Mouse (Mus musculus): Measurements from ENCODE around the gene Atp2b1. TPM values are rescaled to one million over a fixed set of nuclear protein-coding genes. Genes with fewer than 3 reads are reported as not detected.
"Not testable (repeated sequence)": the region's sequence is repeated elsewhere in the genome, so short reads cannot be mapped to it uniquely, and the experiment has no call there.

Gene Atp2b1
- polyA plus RNA-seq, 1 experiment from 2014 or later, result 90.4 TPM

DNA sequence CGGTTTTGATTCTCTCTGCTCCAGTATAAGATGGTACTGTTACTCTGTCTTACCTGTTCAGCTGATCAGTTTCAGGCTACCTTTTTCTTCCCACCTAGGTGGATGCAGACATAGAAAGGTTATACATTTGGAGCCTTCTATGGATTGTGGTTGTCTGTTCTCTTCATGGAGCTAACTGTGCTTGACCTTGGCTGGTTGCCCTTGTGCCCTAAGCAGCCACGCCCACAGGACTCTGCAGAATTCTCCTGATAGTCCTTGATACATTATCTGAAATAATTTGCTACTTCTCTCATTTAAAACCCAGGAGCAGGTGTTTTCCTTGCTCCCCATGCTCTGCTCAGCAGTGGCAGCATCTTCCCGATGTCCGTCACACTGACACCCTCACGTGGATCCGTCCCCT, 61.4 kb downstream of the Atp2b1 start:
- H3K9me3 ChIP-seq, result no peaks in the 10 kb centered on the region
- peaks cover 14% of the 10 kb centered on the region; the same call in 1 of the 2 replicates for H3K4me1 ChIP-seq (replicated peaks)
- no peak overlapping the region for H3K4me3 ChIP-seq
- H3K27ac ChIP-seq, result no peak overlapping the region
- no peaks in the 10 kb centered on the region for H3K27me3 ChIP-seq (ENCODE audit: insufficient read depth, poor library complexity, severe bottlenecking)
- H3K36me3 ChIP-seq, result peaks cover 12% of the 10 kb centered on the region
- 91% methylated on average over 6 of the region's 6 CpGs for WGBS
- DNase-seq (ENCODE audit: low spot score), result no peak

DNA sequence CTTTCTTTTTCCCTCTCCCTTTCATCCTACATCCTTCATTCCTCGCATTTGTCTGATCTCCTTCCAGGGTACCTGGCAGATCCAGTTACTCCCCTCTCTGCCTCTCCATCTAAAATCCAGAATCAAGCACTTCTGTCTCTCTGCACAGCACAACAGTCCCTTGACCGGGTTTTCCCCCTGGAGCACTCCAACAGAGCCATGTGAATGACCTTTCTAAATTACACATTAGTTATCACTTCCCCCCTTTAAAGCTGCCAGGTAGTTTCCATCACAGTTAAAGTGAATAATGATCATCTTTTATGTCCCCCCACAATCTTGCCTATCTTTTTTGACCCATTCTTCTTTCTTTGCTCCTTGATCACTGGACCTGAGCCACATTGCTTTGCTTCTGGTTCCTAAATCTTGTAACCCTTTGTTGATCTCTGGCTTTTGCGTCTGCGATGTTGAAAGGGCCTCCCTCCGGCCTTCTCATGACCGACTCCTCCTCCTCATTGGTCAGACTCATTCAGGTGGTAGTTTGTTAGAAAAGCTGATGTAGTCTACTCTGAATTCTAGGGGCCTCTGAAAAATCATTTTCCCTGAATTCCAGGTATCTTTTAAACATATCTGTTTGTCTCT, 62.8 kb downstream of the Atp2b1 start:
- no peak for DNase-seq (ENCODE audit: low spot score)
- no peaks in the 10 kb centered on the region for H3K9me3 ChIP-seq
- no peaks in the 10 kb centered on the region for H3K27me3 ChIP-seq (ENCODE audit: insufficient read depth, poor library complexity, severe bottlenecking)
- peaks cover 14% of the 10 kb centered on the region; the same call in 1 of the 2 replicates for H3K4me1 ChIP-seq (replicated peaks)
- H3K27ac ChIP-seq, result no peak overlapping the region
- WGBS, result 60% methylated on average over 6 of the region's 6 CpGs
- H3K36me3 ChIP-seq, result peaks cover 8% of the 10 kb centered on the region; the same call in 1 of the 2 replicates
- H3K4me3 ChIP-seq, result no peak overlapping the region

- Histone ChIP-seq H3K36me3 (0 out of 2 replicates have a peak, but pooled peaks cover 3% of the 10 kb centered on the region), H3K27me3 (ENCODE audit: insufficient read depth, poor library complexity, severe bottlenecking) (no peaks in the 10 kb centered on the region), H3K9me3 (no peaks in the 10 kb centered on the region), H3K4me1 (replicated peaks) (peaks cover 14% of the 10 kb centered on the region; the same call in 1 of the 2 replicates), H3K4me3 (no peak overlapping the region), H3K27ac (no peak overlapping the region)
- no peak for DNase-seq (ENCODE audit: low spot score)
- WGBS, result 90% methylated on average over 6 of the region's 6 CpGs
These were observed 64.6 kb downstream of the Atp2b1 start for GRCm38 (mm10) chr10:98978766-98979165.

- 92% methylated on average over 7 of the region's 7 CpGs for WGBS
- Histone ChIP-seq H3K4me1 (replicated peaks) (peaks cover 14% of the 10 kb centered on the region; the same call in 1 of the 2 replicates), H3K27me3 (ENCODE audit: insufficient read depth, poor library complexity, severe bottlenecking) (no peaks in the 10 kb centered on the region), H3K36me3 (0 out of 2 replicates have a peak, but pooled peaks cover 3% of the 10 kb centered on the region), H3K27ac (no peak overlapping the region), H3K9me3 (no peaks in the 10 kb centered on the region), H3K4me3 (no peak overlapping the region)
- DNase-seq (ENCODE audit: low spot score), result no peak
These were observed 65.1 kb downstream of the Atp2b1 start for GRCm38 (mm10) chr10:98979296-98979695.

- Histone ChIP-seq H3K27me3 (ENCODE audit: insufficient read depth, poor library complexity, severe bottlenecking) (no peaks in the 10 kb centered on the region), H3K27ac (no peak overlapping the region), H3K36me3 (0 out of 2 replicates have a peak, but pooled peaks cover 3% of the 10 kb centered on the region), H3K4me1 (replicated peaks) (peaks cover 14% of the 10 kb centered on the region; the same call in 1 of the 2 replicates), H3K9me3 (no peaks in the 10 kb centered on the region), H3K4me3 (no peak overlapping the region)
- DNase-seq (ENCODE audit: low spot score), result no peak
- WGBS, result 88% methylated on average over 8 of the region's 8 CpGs
These were observed 65.7 kb downstream of the Atp2b1 start for GRCm38 (mm10) chr10:98979951-98980350.

DNA sequence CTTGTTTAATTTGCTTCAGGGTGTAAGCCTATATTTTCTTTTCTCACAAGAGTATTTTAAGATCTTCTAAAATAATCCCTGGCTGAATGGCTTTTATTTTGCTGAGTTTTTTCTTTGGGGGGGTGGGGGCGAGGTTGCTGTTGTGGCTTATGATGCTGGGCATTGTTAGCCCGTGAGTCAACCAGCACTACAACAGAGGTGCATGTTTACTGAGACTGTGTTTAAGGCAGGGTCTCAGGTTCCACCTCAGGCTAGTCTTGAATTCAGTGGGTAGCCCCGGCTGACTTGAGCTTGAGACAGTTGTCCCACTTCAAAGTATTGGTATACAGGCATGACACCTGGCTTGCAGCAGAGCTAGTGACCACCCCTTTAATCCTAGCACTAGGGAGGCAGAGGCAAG, 77.8 kb downstream of the Atp2b1 start:
- DNase-seq (ENCODE audit: low spot score), result no peak
- Histone ChIP-seq H3K4me3 (no peak overlapping the region), H3K4me1 (replicated peaks) (no peaks in the 10 kb centered on the region), H3K9me3 (no peaks in the 10 kb centered on the region), H3K36me3 (peaks cover 72% of the 10 kb centered on the region), H3K27ac (no peak overlapping the region), H3K27me3 (ENCODE audit: insufficient read depth, poor library complexity, severe bottlenecking) (no peaks in the 10 kb centered on the region)
- 87% methylated on average over 3 of the region's 3 CpGs for WGBS

DNA sequence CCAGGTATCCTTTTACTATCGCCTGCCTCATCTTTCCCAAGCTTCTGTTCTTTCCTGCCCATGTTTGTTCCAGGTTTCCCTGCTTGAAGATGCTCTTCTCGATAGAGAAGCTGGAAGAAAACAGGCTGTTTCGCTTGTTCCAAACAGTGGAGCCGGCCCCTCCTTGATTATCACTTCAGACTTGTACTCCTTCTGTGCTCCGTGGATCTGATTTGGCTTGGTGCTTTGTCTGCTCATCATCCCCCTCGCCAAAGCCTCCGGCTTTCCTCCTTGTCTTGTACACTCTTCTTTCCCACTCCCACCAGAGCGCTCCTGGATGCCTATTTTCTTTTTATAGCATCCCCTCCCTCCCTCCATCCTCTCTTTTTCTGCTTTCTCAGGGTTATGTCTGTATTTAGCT, 79.0 kb downstream of the Atp2b1 start:
- H3K4me3 ChIP-seq, result no peak overlapping the region
- no peaks in the 10 kb centered on the region for H3K27me3 ChIP-seq (ENCODE audit: insufficient read depth, poor library complexity, severe bottlenecking)
- H3K4me1 ChIP-seq (replicated peaks), result no peaks in the 10 kb centered on the region
- no peak overlapping the region for H3K27ac ChIP-seq
- no peak for DNase-seq (ENCODE audit: low spot score)
- H3K9me3 ChIP-seq, result no peaks in the 10 kb centered on the region
- WGBS, result 92% methylated on average over 8 of the region's 8 CpGs
- peaks cover 72% of the 10 kb centered on the region for H3K36me3 ChIP-seq

DNA sequence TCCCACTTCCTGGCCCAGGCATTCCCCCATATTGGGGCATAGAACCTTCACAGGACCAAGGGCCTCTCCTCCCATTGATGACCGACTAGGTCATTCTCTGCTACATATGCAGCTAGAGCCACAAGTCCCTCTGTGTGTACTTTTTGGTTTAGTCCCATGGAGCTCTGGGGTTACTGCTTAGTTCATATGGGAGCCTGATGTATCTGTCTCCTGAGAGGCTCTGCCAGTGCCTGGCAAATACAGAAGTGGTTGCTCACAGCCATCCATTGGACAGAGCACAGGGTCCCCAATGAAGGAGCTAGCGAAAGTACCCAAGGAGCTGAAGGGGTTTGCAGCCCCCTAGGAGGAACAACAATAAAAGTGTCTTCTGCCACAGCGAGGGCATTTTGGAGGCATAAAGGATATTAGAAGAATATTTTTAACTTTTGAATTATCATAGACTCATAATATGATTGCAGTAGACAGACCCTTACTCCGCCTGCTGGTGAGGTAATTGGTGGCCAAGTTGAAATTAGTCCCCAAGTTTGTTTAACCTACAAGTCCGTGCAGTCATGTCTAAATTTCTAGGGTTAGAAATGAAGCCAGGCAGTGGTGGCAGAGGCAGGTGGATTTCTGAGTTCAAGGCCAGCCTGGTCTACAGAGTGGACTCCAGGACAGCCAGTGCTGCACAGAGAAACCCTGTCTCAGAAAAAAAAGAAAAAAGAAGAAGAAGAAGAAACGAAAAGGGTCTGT, 81.0 kb downstream of the Atp2b1 start:
- not testable (repeated sequence) for H3K4me1 ChIP-seq (replicated peaks); H3K9me3 ChIP-seq; DNase-seq (ENCODE audit: low spot score); H3K27ac ChIP-seq; H3K27me3 ChIP-seq (ENCODE audit: insufficient read depth, poor library complexity, severe bottlenecking); H3K4me3 ChIP-seq
- H3K36me3 ChIP-seq, result peaks cover 86% of the 10 kb centered on the region
- WGBS, result 93% methylated on average over 6 of the region's 6 CpGs

DNA sequence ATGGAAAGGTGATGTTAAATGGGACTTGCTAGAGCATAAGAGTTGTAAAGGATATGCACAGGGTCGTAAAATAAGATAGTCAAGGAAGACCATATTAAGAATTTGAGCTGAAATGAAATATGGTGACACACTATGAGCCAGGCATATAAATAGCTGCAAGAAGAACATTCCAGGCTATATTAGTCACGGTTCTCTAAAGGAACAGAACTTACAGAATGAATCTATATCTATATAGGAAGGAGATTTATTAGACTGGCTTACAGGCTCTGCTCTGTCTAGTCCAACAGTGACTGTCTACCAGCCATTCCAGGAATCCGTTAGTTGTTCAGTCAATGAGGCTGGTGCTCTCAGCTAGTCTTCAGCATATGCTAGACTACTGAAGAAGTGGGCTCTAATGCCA, 90.7 kb downstream of the Atp2b1 start:
- DNase-seq (ENCODE audit: low spot score), result no peak
- WGBS, result 92% methylated on average over 3 of the region's 3 CpGs
- Histone ChIP-seq H3K36me3 (peaks cover 64% of the 10 kb centered on the region), H3K9me3 (no peaks in the 10 kb centered on the region), H3K27ac (no peak overlapping the region), H3K4me1 (replicated peaks) (no peaks in the 10 kb centered on the region), H3K4me3 (no peak overlapping the region), H3K27me3 (ENCODE audit: insufficient read depth, poor library complexity, severe bottlenecking) (no peaks in the 10 kb centered on the region)

DNA sequence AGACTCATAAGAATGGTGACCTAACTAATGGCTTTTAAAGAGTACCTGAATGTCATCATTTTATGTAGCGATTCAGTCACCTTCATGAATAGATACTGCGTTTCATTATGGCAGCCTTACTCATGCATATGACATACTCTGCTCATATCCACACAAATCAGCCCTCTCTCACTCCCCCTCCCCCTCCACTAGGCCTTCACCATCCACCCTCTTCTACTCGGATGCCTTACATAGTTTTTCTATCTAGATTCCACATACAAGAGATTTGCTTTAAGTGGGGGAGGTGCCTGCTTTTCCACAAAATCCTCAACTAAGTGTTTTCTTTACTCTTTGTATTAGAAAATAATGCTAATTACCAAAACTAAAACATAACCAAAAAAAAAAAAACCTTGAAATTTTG, 96.9 kb downstream of the Atp2b1 start:
- Histone ChIP-seq H3K36me3 (peaks cover 42% of the 10 kb centered on the region), H3K27me3 (ENCODE audit: insufficient read depth, poor library complexity, severe bottlenecking) (no peaks in the 10 kb centered on the region), H3K27ac (no peak overlapping the region), H3K4me1 (replicated peaks) (no peaks in the 10 kb centered on the region), H3K4me3 (no peak overlapping the region), H3K9me3 (no peaks in the 10 kb centered on the region)
- no peak for DNase-seq (ENCODE audit: low spot score)
- WGBS, result 89% methylated on average over 3 of the region's 3 CpGs

DNA sequence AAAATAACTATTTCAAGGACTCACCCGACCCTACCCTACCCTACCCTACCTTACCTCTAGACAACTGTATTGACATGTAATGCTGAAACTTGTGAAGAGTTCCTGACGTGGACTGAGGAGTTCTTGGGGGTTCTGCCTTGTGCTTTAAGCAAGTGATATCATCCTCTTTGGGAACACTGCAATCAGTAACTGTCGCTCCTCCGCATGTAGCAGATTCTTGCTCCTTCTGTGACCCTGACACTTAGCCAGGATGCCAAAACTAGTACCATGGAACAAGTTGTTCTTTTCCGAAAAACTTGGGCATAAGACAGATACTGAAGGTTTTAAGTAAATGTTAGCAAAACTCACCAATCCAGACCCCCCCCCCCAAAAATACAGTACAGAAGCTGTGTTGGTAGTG, 97.9 kb downstream of the Atp2b1 start:
- 91% methylated on average over 5 of the region's 5 CpGs for WGBS
- H3K27ac ChIP-seq, result no peak overlapping the region

DNA sequence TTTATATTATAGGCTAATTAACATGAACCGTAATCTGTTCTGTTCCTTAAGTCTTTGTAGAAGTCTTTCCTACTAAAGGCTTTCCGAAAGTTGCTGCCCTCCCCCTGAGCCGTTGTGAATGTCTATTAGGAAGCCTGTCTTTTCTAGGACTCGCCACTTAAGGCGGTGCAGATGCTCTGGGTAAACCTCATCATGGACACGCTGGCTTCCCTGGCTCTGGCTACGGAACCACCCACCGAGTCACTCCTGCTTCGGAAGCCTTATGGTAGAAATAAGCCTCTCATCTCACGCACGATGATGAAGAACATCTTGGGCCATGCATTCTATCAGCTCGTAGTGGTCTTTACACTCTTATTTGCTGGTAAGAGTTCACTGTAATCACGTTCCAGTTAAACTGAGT, 100.5 kb downstream of the Atp2b1 start:
- H3K4me1 ChIP-seq (replicated peaks), result no peaks in the 10 kb centered on the region
- no peaks in the 10 kb centered on the region for H3K27me3 ChIP-seq (ENCODE audit: insufficient read depth, poor library complexity, severe bottlenecking)
- H3K4me3 ChIP-seq, result no peak overlapping the region
- no peaks in the 10 kb centered on the region for H3K9me3 ChIP-seq
- DNase-seq (ENCODE audit: low spot score), result no peak
- 95% methylated on average over 13 of the region's 13 CpGs for WGBS
- peaks cover 64% of the 10 kb centered on the region for H3K36me3 ChIP-seq
- H3K27ac ChIP-seq, result no peak overlapping the region

More for the DNA sequence above, 97.9 kb downstream of the Atp2b1 start:
- Histone ChIP-seq H3K36me3 (peaks cover 44% of the 10 kb centered on the region), H3K9me3 (no peaks in the 10 kb centered on the region), H3K4me3 (no peak overlapping the region), H3K27me3 (ENCODE audit: insufficient read depth, poor library complexity, severe bottlenecking) (no peaks in the 10 kb centered on the region), H3K4me1 (replicated peaks) (no peaks in the 10 kb centered on the region)
- no peak for DNase-seq (ENCODE audit: low spot score)

GRCm38 (mm10) chr10:99016996-99017395, 102.8 kb downstream of the Atp2b1 start:
- H3K4me3 ChIP-seq, result no peak overlapping the region
- H3K27me3 ChIP-seq (ENCODE audit: insufficient read depth, poor library complexity, severe bottlenecking), result no peaks in the 10 kb centered on the region
- no peak for DNase-seq (ENCODE audit: low spot score)
- H3K9me3 ChIP-seq, result no peaks in the 10 kb centered on the region
- H3K27ac ChIP-seq, result no peak overlapping the region
- peaks cover 56% of the 10 kb centered on the region for H3K36me3 ChIP-seq
- WGBS, result 89% methylated on average over 5 of the region's 5 CpGs
- no peaks in the 10 kb centered on the region for H3K4me1 ChIP-seq (replicated peaks)

Measured in hindbrain, embryonic 10.5 days (tissue).